Mouse (Mus musculus) E14TG2a.4 (cell line): ENCODE results near the gene Gm20379.

Source experiments
- H3K27me3 ChIP-seq: 2 replicates; pipeline ENCODE4 v1.6.1; 2014; ENCODE audit warnings: low read length, control low read depth; ENCODE audit not compliant: insufficient read depth
- H3K36me3 ChIP-seq: 2 replicates; pipeline ENCODE4 v1.6.1; 2014; ENCODE audit warnings: low read length, control low read depth; ENCODE audit not compliant: insufficient read depth
- H3K4me1 ChIP-seq: replicated peaks from 2 replicates; pipeline ENCODE4 v1.6.1; 2014; ENCODE audit warnings: low read depth, low read length, control low read depth
- H3K4me3 ChIP-seq: replicated peaks from 2 replicates; pipeline ENCODE4 v1.5.1; 2014; ENCODE audit warnings: mild to moderate bottlenecking, low read length
- H3K9me3 ChIP-seq: 2 replicates; pipeline ENCODE4 v1.6.1; 2014; ENCODE audit warnings: low read length, control low read depth
- CTCF ChIP-seq: conservative IDR thresholded peaks from 2 replicates; pipeline ENCODE4 v1.5.1; 2014; ENCODE audit warnings: low read length
- NANOG ChIP-seq: IDR thresholded peaks from 2 replicates; pipeline ENCODE4 v1.6.1; 2014; ENCODE audit warnings: borderline replicate concordance, low read length, mixed read lengths
- POU5F1 ChIP-seq: IDR thresholded peaks from 2 replicates; pipeline ENCODE4 v1.6.1; 2014; ENCODE audit warnings: low read length, borderline replicate concordance

Gm20379 gene

DNA sequence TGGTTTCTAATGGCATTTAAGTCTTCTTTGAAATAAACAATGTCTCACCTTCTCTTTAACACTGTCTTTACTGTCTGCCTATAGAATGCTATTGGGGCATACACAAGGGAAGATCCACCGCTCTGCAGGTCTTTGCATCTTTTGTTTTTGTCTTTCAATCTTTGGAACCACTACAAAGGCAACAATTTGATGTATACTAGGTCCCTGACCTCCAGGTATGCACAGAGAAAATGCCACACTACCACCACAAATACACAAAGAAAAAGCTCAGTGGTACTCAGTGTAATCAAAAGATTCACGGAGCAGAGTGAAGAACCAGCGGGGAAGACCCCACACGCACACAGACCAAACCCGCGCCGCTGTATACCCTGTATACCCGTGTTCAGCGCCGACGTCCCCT is at the start of gene Gm20379:
TSS of gene Gm20379 (plus strand) at position 301 of the 400 bp plus-strand sequence.
- Histone ChIP-seq H3K9me3 (no peaks in the 10 kb centered on the region), H3K4me1 (no peaks in the 10 kb centered on the region), H3K36me3 (peaks cover 55% of the 10 kb centered on the region), H3K4me3 (no peak within 1 kb of the TSS), H3K27me3 (no peaks in the 10 kb centered on the region)
- no peak for TF ChIP-seq NANOG
- TF ChIP-seq POU5F1, result no peak
- TF ChIP-seq CTCF, result no peak

DNA sequence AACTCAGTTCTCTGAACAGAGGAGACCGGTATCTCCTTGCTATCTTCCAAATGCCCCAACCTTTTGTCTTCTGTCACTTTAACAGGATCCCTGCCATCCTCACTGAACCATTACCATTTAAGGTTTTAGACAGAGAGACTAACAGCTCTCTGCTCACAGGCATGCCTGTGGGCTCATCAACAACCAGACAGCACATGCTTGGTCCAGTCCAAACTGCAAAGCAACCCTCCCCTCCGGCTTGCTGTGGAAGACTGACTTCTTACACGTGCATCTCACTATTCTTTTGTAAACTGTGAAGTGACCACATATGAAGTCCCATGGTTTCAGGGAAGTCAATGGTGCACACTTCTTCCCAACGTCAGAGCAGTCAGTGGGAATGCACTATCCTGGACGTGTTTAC is 44.5 kb upstream of the Gm20379 start:
- no peak overlapping the region for H3K4me3 ChIP-seq
- H3K9me3 ChIP-seq, result no peaks in the 10 kb centered on the region
- no peak for TF ChIP-seq POU5F1
- no peak for TF ChIP-seq NANOG
- no peak for TF ChIP-seq CTCF
- H3K36me3 ChIP-seq, result peaks cover 44% of the 10 kb centered on the region
- H3K27me3 ChIP-seq, result no peaks in the 10 kb centered on the region
- no peaks in the 10 kb centered on the region for H3K4me1 ChIP-seq

DNA sequence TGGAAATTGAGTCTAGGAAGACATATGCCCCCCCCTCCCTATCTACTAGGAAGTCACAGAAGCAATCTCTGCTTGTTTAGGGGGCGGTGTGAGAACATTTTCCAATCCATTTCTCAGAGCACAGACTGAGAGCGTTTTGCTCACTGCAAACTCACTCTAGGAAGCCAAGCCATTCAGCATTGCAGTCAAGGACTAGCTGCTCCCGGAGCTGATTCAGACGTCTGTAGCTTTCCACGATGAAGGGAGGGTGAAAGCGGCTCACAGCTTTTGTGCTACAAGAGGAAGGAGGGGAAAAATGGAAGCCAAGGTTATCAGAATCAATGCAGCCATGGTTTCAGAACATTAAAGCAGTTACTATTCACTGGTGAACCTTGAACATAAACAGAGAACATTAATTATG is 42.2 kb upstream of the Gm20379 start:
- H3K4me1 ChIP-seq, result 0 out of 2 replicates have a peak, but pooled peaks cover 4% of the 10 kb centered on the region
- no peaks in the 10 kb centered on the region for H3K9me3 ChIP-seq
- H3K27me3 ChIP-seq, result no peaks in the 10 kb centered on the region
- TF ChIP-seq NANOG, result no peak
- no peak for TF ChIP-seq CTCF
- TF ChIP-seq POU5F1, result no peak
- H3K4me3 ChIP-seq, result no peak overlapping the region
- H3K36me3 ChIP-seq, result peaks cover 38% of the 10 kb centered on the region

DNA sequence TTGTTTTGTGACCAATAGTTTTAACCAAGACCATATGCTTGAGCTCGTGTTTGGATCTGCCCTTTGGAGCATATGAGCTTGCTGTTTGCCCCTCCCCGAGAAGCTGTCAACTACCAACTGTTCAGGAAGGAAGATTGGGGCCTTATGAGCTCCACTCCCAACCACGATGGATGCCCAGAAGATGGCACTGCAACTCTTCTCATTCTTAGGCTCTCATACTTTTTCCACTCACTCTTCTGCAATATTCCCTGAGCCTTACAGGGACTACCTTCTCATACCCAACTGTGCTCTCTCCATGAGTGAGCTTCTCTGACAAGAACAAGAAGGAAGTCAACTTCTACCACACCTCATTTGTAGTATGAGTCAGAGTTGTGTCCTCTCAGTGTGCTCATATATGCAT is 38.7 kb upstream of the Gm20379 start:
- Histone ChIP-seq H3K4me1 (0 out of 2 replicates have a peak, but pooled peaks cover 4% of the 10 kb centered on the region), H3K36me3 (peaks cover 18% of the 10 kb centered on the region), H3K9me3 (no peaks in the 10 kb centered on the region), H3K4me3 (no peak overlapping the region), H3K27me3 (no peaks in the 10 kb centered on the region)
- TF ChIP-seq POU5F1, result no peak
- TF ChIP-seq CTCF, result no peak
- no peak for TF ChIP-seq NANOG

DNA sequence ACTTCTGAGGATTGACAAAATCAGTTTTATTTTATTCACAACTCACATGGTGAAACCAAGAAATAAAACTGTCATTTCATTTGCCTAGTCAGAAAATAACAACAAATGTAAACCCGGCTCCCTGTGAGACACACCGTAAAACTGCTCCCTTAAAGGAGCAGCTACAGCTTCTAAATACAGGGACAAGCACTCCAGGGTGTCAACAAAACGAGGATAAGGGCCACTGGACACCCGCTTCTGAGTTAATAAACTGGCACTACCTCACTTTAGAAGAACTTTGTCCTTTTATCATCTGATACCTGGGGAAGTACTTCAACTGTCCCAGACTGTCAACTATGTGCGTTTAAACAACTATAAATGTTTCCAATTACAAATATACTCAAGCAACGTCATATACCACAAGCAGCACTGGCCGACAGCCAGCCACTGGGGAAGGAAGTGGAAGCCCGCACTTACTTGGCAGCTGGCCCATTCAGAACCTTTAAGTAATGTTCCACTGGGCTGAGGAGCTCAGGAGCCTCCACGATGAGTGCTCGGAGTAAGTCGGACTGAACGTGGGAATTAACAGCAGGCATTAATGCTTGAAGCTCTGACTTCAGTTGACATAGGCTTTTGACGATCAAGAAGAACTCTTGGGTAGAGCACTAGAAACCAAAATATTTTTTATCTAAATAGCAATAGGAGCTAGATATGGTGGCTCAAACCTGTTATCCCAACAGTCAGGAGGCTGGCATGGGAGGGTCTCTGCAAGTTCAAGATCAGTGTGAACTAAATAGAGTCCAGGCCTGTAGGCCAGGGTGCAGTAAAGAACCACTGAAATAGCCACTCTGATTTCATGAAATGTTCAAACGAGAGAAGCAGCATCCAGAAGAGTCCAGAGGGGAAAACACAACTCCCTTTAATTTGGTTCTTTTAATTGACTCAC is 31.2 kb upstream of the Gm20379 start:
- peaks cover 14% of the 10 kb centered on the region for H3K36me3 ChIP-seq
- no peak overlapping the region for H3K4me3 ChIP-seq
- H3K27me3 ChIP-seq, result no peaks in the 10 kb centered on the region
- no peaks in the 10 kb centered on the region for H3K9me3 ChIP-seq
- H3K4me1 ChIP-seq, result no peaks in the 10 kb centered on the region
- TF ChIP-seq POU5F1, result no peak
- no peak for TF ChIP-seq CTCF
- no peak for TF ChIP-seq NANOG

DNA sequence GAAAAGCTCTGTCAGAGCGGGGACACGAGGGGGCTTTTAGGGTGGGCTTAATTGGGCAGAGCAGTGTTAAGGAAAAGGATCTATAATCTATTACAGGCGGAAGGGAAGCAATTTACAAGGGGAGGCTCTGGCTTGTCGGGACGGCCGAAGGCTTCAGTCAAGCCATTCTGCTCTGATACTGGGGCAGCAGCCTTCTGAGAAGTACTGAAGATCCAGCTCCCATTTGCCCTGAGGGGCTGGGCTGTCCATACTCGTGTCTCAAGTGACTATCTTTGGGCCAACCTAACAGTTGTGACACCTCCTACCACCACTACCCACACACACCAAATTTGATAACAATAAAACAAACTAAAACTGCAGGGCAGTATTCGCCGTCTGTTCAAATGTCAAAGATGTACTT is 30.5 kb upstream of the Gm20379 start:
- H3K4me3 ChIP-seq, result no peak overlapping the region
- TF ChIP-seq NANOG, result no peak
- TF ChIP-seq POU5F1, result no peak
- TF ChIP-seq CTCF, result no peak
- H3K36me3 ChIP-seq, result peaks cover 14% of the 10 kb centered on the region
- no peaks in the 10 kb centered on the region for H3K9me3 ChIP-seq
- no peaks in the 10 kb centered on the region for H3K4me1 ChIP-seq
- no peaks in the 10 kb centered on the region for H3K27me3 ChIP-seq

DNA sequence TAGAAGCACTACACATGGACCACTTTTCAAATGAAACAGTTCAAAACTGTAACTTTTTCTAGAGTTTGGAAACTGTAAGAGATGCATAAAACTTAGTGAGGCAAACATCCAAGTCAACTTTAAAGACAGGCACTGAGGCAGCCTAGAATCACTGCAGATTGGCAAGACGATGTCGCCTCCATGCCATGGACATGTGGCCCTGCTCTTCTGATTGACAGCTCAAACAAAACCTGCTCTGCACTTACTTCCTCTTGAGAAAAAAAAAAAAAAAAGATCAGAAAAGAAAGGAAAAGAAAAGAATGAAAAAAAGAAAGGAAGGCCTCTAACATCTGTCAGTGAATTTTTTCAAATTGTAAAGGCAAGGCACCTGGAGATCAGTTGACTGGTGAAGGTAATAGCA is 28.8 kb upstream of the Gm20379 start:
- Histone ChIP-seq H3K36me3 (peaks cover 14% of the 10 kb centered on the region), H3K9me3 (no peaks in the 10 kb centered on the region), H3K27me3 (no peaks in the 10 kb centered on the region), H3K4me1 (no peaks in the 10 kb centered on the region), H3K4me3 (no peak overlapping the region)
- TF ChIP-seq CTCF, result no peak
- TF ChIP-seq NANOG, result no peak
- no peak for TF ChIP-seq POU5F1

DNA sequence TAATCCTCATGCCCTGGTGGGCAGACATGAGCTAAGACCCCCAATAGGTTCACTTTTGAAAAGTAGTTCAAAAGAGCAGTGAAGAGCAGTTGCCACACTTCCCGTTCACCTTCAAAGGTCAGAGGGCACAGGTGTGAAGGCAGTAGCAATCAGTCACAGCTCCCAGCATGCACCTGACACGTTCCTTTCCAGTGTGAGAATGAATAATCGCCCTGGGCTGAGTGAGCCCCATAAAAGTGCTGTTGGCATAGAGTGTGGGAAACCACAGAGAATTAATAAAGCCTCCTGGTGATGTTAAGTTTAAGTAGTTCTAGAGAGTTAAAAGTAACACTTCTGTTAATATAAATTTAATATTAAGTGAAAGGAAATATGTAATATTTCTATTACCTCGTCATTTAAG is 14.2 kb upstream of the Gm20379 start:
- Histone ChIP-seq H3K4me1 (no peaks in the 10 kb centered on the region), H3K4me3 (no peak overlapping the region), H3K36me3 (peaks cover 44% of the 10 kb centered on the region), H3K27me3 (no peaks in the 10 kb centered on the region), H3K9me3 (no peaks in the 10 kb centered on the region)
- TF ChIP-seq NANOG (no peak), POU5F1 (no peak), CTCF (no peak)

DNA sequence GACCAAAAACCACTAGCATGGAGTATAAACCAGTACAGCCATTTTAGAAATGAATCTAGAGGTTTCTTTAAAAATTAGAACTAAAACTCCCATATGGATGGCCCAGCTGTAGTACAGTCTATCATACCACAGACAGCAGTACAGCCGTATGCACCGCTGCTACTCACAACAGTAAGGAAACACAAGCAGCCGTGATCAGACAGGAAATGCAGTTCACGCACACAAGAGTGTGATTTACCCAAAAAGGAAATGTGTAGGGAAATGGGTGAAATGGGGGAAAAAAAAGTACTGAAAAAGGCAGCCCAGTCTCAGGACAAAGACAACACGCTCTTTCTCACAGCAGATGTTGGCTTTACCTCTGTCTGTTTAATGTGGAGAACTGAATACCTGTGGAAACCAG is 11.9 kb upstream of the Gm20379 start:
- H3K36me3 ChIP-seq, result peaks cover 45% of the 10 kb centered on the region
- no peak for TF ChIP-seq NANOG
- TF ChIP-seq CTCF, result no peak
- no peak for TF ChIP-seq POU5F1
- no peaks in the 10 kb centered on the region for H3K27me3 ChIP-seq
- H3K9me3 ChIP-seq, result no peaks in the 10 kb centered on the region
- no peak overlapping the region for H3K4me3 ChIP-seq
- no peaks in the 10 kb centered on the region for H3K4me1 ChIP-seq
